Mouse (Mus musculus) thymus, adult 18-20 months (tissue): ENCODE measurements at regions not wholly inside any gene's neighbourhood (a gene's known extent, or its start where the extent isn't known, plus 50 kb on each side); places are given as distances from the start of the nearest gene placed in this dataset.
A peak's percentile ranks its signal among the peaks of the same experiment; 100 is the strongest.

ENCODE experiments used
- DNase-seq, 2 experiments: peaks; one replicate each; pipeline ENCODE4 v3.0.0; 2022; ENCODE audit warnings: mixed read lengths in 2 of 2

DNA sequence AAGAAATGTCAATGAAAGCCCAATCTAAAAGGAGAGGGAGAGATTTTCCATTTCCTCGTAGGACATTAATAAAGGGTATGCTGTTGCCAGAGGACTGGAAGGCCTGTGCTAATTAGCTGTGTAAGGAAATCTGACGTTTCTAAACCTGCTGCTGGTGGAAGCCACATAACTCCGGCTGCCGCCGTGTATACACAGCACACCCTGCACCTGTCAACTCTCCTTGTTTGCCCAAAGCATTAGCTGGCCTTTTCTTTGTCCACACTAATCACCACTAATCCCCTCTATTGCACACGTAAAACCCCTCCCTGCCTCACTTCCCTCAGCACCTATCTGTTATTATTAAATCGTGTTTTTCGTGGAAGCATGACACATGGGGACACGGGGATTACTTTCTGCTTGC is 108.7 kb downstream of the Gm10260 start:
- DNase-seq = no peak

DNA sequence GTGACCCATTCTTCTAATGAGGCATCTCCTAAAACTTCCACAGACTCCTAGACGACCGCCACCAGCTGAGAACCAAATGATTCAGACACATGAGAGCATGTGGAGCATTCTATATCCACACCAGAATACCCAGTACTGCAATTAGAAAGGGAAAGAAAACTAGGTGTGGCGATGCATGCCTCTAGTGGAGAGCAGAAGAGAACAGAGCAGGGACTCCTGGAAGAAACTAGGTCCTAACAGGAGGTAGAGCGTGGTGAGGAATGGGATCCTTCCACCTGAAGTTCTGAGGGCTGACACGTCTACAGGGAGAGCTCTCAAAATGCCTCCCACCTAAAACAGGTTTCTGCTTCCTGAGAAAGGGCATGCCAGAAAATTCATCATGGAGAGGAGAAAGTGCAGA is 109.3 kb downstream of the Gm10260 start:
- DNase-seq = no peak

DNA sequence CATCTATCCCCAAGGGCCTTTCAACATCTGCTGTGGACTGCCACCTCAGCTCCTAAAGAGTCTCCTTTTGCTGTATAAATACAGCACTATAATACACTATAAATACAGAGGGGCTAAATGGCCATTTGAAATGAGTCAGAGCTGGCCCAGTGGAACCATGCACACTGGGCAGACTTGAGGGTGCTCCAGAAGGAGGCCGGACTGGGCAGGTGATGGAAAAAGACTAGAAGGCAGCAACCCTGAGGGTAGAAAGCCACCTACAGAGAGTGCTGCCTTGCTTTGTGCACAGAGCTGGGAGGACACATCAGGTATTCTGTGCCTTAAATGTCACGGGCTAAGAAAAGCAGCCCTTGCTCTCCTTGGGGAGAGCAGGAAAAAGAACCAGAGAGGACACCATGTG is 110.2 kb downstream of the Gm10260 start:
- no peak for DNase-seq

DNA sequence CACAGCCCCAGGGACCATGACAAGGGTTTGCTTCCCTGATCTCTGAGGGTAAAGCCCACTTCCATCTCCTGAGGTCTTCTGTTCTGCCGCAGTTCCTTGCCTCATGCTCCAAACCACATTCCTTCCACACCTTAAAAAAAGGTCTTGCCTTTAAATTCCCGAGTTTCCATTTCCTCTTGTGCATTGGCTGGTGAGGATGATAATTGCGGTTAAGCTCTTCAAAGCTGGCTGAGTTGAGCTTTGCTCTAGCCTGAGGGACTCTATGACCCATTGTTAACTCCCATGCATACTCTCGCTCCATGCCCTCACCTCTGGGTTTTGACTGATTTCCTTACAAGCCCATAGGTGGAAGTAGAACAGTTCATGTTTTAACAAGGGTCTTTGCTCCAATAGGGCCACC is 112.9 kb downstream of the Gm10260 start:
- no peak for DNase-seq

DNA sequence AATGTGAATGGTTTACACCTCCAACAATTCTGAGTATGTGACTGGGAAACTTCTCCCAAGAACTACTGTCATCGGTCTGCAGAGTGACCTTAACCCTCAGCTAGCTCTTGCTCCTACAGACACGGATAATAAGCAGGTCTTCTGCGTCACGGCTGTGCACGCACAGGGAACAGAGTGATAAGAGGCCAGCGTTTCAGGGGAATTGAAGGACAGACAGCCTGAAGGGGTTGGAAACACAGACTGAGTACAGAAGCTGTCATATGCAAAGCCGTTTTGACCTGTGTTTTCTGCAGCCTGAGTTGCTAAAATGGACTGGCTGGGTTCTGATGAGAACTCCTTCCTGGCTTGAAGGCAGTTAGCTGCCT is 114.4 kb downstream of the Gm10260 start:
- DNase-seq = no peak

DNA sequence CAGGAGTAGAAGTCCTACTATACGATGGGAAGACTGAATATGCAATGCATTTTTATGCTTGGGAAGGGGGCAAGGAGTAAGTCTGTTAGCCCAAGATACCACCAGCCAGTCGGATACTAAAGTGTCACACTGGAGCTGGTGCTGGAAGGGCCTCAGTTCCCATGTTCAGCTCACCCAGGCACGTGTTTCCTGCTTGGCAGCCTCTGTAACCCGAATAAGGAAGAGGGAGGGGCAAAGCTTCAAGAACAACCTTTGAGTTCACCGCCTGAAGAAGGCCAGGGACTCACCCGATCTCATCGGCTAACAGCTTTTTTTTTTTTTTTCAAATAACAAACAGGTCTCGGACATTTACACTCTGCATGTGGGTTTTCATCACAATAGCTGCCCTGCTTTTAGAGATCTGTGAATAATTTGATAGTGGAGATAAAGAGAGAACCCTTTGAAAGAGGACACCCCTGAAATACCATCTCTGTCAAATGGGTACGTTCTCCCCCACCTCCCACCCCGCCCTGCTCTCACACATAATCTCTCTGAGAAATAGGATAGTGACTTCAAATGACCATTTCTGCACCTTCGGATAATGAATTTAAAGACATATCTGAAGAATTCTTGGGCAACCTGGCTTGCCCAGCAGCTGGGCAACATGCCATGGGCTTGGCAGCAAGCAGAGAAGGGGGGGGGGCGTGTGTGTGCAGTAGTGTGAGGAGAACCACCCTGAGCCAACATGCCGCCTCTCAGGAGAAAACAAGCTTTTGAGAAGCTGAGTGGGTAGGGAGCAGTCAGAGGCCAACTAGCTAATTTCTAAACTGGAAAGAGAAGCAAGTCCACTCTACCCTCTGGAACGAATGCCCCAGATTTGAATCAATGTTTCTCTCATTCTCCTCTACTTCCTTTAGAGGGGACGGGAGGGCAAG is 115.1 kb downstream of the Gm10260 start:
- DNase-seq = peak in 1 of 2 experiments; percentile 13

DNA sequence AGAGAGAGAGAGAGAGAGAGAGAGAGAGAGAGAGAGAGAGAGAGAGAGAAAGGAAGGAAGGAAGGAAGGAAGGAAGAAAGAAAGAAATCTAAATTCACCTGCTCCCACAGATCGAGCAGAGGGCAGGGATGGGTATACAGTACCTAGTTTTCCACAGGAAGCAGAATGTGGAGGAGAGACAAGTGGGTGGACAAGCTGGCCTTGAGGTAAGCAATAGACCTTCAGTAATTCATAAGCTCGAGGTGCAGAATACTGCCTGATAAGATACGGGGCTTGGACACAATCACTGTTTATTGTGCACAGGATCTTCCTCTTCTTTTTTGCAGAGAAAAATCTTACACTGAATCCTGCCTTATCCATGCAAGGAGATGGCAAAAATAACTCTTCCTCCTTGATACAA is 120.2 kb downstream of the Gm10260 start:
- no peak for DNase-seq

DNA sequence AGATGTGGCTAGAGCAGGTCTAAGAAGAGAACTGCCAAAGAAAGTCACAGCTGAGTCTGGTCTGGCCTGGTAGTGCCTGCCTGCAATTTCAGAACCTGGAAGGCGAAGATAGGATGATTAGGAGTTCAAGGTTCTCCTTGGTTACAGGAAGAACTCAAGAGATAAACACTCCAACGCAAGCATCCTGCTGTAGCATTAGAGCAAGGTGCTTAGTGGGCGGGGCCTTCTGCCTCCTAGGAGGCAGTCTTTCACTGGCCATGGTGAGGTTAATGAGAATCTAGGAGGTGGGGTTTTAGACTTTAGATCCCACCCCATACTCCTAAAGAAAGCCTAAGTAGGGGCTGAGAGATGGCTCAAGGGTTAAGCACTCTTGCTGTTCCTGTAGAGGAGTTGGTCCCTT is 120.8 kb downstream of the Gm10260 start:
- DNase-seq = no peak

DNA sequence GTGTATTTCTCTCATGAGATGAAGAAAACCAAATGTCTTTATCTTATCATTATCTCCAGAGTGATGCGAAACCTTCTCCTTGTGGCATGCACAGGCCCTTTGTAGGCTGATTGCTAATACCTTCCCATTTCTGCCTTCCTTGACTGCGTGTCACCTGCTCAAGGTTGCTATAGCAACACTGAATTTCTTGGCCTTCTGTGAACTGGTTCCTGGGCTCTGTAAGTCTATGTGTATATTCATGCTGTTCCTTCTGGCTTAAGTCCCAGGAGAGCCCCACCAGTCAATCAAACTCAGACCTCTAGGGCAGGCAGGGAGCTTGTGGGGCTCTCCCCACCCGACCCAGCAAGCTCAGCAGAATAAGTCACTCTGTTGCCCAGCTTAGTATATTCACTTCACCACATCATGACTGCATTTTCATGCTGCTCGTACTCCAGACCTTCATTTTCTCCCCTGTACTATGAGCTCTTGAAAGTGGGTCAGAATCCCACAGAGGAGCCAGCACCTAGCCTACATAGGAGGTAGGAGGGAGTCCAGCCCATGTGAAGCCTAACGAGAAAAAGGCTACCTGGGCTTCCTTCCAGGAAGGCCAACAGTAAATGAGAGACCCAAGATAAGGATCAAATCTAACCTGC is 121.9 kb downstream of the Gm10260 start:
- DNase-seq = no peak

DNA sequence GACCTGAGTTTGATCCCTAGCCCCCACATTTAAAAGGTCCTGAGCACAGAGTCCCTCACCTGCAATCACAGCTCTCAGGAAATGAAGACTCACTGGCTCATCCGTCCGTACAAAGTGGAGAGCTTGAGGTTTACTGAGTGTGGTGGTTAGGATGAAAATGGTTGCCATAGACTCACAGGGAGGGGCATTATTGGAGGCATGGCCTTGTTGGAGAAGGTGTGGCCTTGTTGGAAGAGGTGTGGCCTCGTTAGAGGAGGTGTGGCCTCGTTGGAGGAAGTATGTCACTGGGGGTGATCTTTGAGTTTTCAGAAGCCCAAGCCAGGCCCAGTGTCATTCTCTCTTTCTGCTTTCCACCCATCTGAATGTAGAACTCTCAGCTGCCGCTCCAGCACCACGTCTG is 122.9 kb downstream of the Gm10260 start:
- no peak for DNase-seq

DNA sequence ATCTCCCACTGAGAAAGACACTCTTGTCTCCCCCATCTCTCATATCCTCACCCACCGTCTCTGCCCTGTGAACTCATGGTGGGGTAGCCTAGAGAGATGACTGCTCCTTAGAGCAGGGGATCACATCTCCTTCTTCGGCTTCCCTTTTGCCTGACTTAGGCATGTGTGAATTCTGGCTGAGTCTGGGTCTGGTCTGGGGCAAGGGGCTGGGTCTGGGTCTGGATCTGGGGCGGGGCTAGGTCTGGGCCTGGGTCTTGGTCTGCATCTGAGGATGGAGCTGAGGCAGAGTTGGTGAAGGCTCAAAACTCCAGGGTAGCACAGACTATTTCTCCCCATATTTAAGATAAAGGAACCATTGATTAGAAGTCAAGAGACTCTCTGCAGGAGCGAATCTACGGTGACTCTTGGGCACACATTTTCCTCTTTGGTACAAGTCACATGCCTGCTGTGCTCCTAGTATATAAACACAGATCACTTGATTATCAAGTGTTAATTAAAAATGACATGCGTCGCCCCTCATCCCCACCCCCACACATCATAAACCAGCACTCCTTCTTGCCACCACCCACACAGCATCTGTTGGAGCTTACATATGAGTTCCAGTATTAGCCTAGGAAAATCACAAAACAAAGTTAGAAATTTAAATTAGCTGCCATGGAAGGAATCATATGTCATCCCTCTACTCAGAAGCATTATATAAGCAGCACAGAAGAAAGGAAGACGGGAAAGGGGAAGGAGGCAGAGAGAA is 126.2 kb downstream of the Gm10260 start:
- DNase-seq = no peak

DNA sequence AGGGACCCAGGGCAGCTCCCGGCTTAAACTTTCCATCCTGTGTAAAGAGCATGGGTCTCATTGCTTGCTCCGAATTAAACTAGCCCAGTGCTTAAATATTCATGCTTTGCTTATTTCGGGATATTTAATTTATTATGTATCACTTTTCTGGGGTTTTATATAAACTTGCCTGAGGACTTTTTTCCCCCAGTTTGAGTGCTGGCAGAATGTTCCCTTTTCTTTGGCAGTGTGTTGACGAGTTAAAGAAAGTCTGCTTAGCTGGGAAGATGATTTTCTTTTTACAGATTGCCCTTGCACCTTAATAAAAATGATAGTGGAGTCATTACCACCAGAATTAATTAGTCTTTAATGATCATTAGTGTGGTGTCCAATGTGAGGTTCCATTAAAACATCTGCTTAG is 126.9 kb downstream of the Gm10260 start:
- DNase-seq = no peak

DNA sequence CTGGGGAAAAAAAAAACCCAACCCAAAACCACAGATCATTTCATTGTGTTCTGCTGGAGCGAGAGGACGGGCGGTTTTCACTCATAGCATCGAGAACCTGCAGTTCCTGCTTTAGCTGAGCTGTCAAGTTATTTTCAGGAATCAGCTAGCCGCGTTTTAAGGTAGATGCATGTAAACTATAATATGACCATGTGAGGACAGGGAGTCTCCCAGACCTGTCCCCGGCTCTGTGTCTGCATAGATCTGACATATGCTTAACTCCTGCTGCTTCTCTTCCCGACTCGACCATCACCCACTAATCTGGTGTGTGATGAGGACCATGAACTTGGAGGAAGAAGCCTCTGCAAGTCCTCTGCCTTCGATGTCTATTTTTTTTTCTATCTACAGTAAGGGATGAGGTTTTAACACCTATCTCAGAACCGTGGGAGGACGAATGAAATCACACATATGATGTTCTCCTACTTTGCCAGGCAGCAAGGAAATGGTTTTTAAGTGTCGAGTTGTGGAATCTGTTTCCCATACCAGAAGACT is 128.5 kb downstream of the Gm10260 start:
- no peak for DNase-seq

DNA sequence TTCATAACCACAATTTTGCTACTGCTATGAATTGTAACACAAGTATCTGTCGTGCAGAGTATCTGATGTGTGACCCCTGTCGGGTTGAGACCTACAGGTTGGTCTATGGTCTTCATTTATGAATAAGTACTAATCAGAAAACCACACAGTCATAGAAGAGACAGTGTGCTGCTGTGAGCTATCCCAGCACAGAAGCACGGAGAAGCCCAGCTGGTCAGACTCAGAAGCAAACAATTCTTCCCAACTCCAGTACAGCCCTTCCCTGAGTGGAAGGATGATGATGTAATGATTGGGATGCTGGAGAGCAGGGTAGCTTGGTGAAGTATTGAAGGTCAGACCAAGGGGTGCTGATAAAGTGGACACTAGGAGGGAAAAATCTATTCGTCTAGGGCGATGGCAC is 129.5 kb downstream of the Gm10260 start:
- DNase-seq = no peak

DNA sequence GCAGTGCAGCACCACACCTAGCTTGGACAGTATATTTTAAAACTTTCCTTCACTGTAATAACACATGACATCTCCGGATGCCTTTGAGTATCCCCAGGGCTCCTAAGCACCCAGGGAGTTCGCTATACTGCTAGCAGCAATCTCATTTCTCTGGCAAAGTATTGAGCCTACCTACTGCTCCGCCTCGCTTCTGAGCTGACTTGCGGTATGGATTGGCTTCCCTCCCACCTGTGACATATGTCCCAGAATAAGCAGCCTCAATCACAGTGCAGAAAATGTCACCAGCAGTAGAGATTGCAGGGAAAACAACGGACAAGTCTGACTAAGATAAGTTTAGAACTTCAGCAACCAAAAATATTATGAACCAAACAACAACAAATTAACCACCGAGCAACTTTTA is 131.8 kb downstream of the Gm10260 start:
- DNase-seq = no peak

DNA sequence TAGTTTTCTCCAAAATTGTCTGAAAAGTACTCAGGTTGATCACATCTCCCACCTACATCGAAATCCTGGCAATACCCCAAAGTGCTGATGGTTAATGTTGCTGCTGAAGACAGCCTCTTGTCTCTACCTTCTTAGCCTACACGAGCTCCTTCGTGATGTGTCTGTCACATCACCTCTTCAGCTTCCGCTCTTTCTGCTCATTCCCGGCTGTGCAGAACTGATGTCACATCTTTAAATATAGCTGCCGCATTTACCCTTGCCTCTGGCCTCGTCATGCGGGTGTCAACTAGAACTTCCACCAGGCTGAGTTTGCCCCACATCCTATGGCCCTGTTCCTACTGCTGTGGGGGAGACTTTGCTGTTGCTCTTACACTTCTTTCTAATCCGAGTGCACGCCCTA is 133.2 kb downstream of the Gm10260 start:
- no peak for DNase-seq

DNA sequence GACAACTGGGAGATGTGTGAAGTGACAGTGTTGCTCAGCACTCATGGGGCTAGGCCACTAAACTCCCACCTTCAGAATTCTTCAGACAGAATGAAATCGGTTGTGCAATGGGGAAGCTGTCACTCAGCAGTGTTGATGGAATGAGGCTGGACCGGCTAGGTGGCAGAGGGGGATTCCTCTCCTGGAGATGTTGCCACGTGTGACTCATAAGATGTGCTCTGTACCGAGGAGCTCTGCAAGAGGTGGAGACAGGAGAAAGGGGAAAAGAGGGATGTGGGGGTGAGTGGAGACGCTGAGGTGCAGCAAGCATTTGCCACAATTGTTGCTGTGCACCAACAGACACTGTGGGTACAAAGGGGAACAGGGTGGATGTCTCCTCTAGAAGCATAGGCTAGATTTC is 133.6 kb downstream of the Gm10260 start:
- DNase-seq = no peak

DNA sequence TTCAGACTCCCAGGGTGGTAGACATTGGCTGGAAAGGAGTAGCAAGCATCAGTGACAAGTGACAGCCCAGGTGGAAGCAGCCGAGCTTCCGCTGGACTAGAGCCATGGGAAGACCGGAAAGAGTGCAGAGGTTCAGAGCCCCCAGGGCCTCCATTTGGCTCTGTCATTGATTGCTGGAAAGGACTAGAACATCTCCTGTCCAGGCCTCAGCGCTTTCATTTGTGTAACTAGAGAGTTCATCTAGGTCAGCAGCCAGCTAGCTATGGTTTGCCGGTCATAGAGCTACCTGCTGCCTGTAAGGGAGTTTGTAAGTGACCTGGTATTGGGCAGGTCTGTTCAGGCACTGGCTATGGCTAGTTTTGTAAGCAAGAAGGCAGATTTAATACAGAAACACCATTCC is 134.3 kb downstream of the Gm10260 start:
- DNase-seq = no peak

DNA sequence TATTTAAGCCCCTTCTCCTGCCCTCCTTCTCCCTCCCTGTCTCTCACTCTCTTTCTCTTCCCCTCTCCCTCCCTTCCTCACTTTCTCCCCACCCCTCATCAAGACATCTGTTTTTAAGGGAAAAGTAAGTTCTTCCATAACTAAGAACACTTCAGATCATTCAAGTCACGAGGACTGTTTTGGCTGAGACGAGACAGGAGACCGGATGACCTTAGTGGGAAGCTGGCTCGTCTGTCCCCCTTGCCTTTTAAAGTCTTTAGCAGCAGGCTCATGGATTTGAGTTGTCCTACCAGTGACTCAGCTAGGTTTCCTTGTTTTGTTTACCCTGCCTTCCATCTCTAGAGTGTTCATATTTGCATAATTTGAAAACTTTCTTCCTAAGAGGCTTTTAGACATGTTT is 135.0 kb downstream of the Gm10260 start:
- DNase-seq = no peak

DNA sequence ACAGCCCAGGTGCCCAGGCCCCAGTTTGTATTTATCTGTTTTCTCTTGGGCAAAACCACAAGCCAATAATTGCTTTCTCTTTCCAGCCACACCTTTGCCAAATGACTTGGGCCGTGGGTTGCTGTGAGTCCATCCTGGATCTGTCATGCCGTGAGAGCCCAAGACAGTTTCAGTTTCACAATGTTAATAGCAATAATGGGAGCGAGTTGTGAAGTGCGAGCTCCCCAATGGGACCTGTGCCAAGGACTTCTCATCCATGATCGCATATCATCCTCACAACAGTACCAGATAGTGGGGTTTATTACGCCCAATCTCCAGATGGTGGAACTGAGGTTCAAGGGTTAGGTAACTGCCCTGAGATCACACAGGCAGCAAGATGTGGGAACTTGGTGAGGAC is 142.2 kb downstream of the Gm10260 start:
- DNase-seq = no peak

DNA sequence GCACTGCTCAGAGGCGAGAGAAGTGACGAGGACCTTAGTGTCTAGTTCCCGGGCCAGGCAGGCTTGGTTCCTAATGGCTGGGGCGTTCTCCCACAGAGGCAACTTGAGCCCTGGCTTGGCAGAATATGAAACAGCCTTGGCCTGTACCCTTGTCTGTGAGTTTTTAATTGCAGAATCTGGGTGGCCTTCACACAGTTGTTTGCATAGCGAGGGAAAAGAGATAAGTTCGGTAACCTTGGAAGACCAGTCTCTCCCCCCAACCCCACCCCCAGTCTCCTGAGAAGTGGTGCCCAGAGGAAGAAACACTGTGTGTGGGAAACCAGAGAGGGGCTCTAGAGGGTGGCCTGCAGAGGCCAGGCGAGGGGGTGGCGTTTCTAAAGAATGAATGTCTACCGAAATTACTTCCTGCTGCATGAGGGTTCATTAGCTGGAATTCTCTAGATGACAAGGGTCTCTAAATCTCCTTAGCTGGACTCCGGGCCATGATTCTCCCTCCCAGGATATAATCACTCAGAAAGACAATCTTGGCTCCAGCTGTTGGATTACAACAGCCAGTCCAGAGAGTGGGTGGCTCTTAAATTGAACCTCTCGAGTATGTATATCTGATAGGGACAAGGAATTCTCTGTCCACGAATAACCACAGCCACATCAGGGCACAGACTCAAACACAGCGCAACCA is 142.8 kb downstream of the Gm10260 start:
- DNase-seq = no peak

DNA sequence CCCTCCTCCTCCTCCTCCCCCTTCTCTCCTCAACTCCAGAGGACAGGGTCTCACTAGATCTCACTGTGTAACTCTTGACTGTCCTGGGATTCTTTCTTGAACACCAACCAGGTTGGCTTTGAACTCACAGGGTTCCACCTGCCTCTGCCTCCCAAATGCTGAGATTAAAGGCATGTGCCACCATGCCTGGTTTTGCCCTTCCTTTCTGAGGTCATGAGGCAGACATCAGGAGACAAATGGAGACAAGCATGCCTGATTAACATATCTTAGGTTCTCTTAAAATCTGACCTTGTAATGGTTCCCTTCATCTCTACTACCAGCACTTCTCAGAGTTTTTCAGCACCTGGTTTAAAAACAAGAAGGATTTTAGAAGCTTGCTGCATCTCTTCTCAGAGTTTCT is 143.5 kb downstream of the Gm10260 start:
- no peak for DNase-seq

DNA sequence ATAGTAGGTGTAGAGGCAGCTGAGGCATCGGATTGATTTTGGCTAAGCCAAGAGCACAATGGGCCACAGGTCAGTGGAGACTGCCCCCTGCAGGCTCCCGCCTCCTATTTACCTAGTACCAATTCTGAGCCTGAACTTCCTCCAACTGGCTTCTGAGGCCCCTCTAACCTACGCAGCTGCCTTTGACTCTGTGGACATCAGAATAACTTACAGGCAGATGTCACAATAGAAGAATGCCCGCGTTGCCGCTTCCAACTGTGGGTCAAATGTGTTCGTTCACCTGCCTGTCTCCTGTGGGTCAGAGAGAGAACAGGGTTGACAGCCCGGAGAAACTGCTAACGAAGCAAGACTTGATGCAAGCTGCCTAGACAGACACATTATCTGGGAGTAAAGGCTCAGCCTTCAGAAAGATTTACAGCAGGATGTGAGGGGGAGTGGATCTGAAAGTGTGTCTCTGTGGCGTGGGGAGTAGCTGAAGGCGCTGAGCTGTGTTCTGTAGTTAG is 153.2 kb downstream of the Gm10260 start:
- DNase-seq = peak in 1 of 2 experiments; percentile 20
